Mouse (Mus musculus) embryonic fibroblast, embryonic 13.5 days (primary cell): ENCODE measurements around the gene Klhl12. TPM values are rescaled to one million over a fixed set of nuclear protein-coding genes. Genes with fewer than 3 reads are reported as not detected.
A peak's percentile ranks its signal among the peaks of the same experiment; 100 is the strongest.

Experiments used
- H3K27ac ChIP-seq: 2 replicates; pipeline ENCODE4 v1.5.1; 2012; ENCODE audit warnings: low read length, control low read depth, inconsistent platforms; ENCODE audit not compliant: insufficient read depth
- H3K4me1 ChIP-seq: 2 replicates; pipeline ENCODE4 v1.6.1; 2011; ENCODE audit warnings: low read length; ENCODE audit not compliant: control insufficient read depth, insufficient read depth
- H3K4me3 ChIP-seq: 2 replicates; pipeline ENCODE4 v1.5.1; 2011; ENCODE audit warnings: mild to moderate bottlenecking, control low read depth, low read length; ENCODE audit not compliant: insufficient read depth
- CTCF ChIP-seq: IDR thresholded peaks from 2 replicates; pipeline ENCODE4 v1.5.1; 2011; ENCODE audit warnings: mild to moderate bottlenecking, control low read depth, low read length, moderate library complexity, borderline replicate concordance; ENCODE audit not compliant: insufficient read depth
- POLR2A ChIP-seq: IDR thresholded peaks from 2 replicates; pipeline ENCODE4 v1.6.1; 2011; ENCODE audit warnings: low read depth, mild to moderate bottlenecking, control low read depth, low read length, moderate library complexity
- polyA plus RNA-seq: library from polyadenylated mRNA; stranded (reverse); fragments of >200 nt; gene quantifications from 2 replicates; pipeline ENCODE4 v1.2.4, GENCODE M21; 2011; ENCODE audit warnings: low read depth; ENCODE audit not compliant: missing spikeins, insufficient read length

The Klhl12 gene
- polyA plus RNA-seq, 1 experiment: 16.4 TPM

- Histone ChIP-seq H3K4me1 (peaks cover 4% of the 10 kb centered on the region), H3K4me3 (no peak overlapping the region), H3K27ac (no peak overlapping the region)
- TF ChIP-seq POLR2A (no peak), CTCF (no peak)
Measured at GRCm38 (mm10) chr1:134493496-134493895, 38.2 kb downstream of the Klhl12 start.

GRCm38 (mm10) chr1:134493956-134494355 is 38.6 kb downstream of the Klhl12 start:
- TF ChIP-seq POLR2A (no peak; the same call in 1 of the 2 replicates), CTCF (no peak)
- Histone ChIP-seq H3K4me3 (peak overlapping the region; percentile 43), H3K27ac (peak overlapping the region; percentile 72), H3K4me1 (peaks cover 4% of the 10 kb centered on the region)

DNA sequence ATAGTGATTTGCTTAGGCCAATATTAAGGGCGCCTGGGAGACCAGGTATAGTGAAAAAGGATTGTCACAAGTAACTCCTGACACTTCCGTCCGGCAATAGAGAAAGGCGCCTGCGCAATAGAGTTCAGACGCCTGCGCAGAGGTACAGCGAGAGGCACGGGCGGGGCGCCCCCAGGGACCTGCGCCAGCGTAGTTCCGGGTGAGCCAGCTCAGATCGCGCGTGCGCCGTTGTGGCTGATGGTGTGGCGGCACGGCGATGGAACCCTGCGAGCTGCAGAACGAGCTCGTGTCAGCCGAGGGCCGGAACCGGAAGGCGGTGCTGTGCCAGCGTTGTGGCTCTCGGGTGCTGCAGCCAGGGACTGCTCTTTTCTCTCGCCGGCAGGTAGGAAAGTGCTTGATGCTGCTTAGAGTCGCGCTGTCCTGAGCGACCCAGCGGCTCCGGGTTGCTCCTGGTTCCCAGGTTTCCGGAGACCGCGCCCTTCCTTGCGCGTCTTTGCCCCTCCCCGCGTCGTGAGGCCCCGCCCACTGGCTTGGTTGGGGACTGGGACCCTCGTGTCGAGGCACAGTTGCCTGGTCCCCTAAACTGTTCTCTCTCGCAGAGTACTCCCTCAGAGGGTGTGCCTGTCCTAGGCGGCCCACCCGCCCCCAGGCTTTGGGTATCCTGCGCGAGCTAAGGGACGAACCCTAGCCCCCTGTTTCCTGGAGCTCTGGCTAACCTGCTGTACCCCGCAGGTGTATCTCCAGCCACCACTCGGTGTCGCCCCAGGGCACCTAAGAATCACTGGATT is 39.3 kb downstream of the Klhl12 start, which contains the start of gene Rabif:
Gene Rabif (plus strand): TSS at position 221 of the 788 bp plus-strand sequence.
- TF ChIP-seq POLR2A (peak; percentile 93), CTCF (peak; percentile 47; the same call in 1 of the 2 replicates)
- peaks cover 4% of the 10 kb centered on the region for H3K4me1 ChIP-seq

GRCm38 (mm10) chr1:134495216-134495539 is 39.8 kb downstream of the Klhl12 start:
- no peak for TF ChIP-seq POLR2A
- TF ChIP-seq CTCF: no peak
- Histone ChIP-seq H3K4me1 (peaks cover 4% of the 10 kb centered on the region), H3K27ac (no peak overlapping the region), H3K4me3 (peak overlapping the region; percentile 67)

More for the DNA sequence above, 39.3 kb downstream of the Klhl12 start, which contains the start of gene Rabif:
- H3K27ac ChIP-seq: peak within 1 kb of the TSS; percentile 85
- H3K4me3 ChIP-seq: peak within 1 kb of the TSS; percentile 67

- TF ChIP-seq POLR2A (no peak), CTCF (no peak)
- Histone ChIP-seq H3K27ac (no peak overlapping the region), H3K4me1 (peaks cover 4% of the 10 kb centered on the region), H3K4me3 (peak overlapping the region; percentile 67)
Measured at GRCm38 (mm10) chr1:134495991-134496390, 40.7 kb downstream of the Klhl12 start.

DNA sequence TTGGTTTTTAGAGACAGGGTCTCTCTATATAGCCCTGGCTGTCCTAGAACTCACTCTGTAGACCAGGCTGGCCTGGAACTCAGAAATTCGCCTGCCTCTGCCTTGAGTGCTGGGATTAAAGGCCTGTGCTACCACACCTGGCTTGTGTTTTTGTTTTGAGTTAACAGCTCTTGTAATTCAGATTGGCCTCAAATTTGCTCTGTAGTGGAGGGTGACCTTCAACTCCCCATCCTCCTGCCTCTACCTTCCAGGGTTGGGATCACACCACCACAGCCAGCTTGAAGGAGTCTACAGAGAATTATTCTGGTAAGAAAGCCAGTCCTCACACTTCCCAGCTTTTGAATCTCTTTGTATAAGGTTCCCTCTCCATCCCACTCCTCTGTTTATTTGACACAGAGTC is 45.6 kb downstream of the Klhl12 start:
- H3K27ac ChIP-seq: no peak overlapping the region
- H3K4me3 ChIP-seq: no peak overlapping the region
- peaks cover 3% of the 10 kb centered on the region for H3K4me1 ChIP-seq
- TF ChIP-seq CTCF (no peak), POLR2A (no peak)

GRCm38 (mm10) chr1:134506201-134506600 is 50.9 kb downstream of the Klhl12 start:
- TF ChIP-seq CTCF (no peak), POLR2A (no peak)
- no peaks in the 10 kb centered on the region for H3K4me1 ChIP-seq
- H3K27ac ChIP-seq: no peak overlapping the region
- no peak overlapping the region for H3K4me3 ChIP-seq

DNA sequence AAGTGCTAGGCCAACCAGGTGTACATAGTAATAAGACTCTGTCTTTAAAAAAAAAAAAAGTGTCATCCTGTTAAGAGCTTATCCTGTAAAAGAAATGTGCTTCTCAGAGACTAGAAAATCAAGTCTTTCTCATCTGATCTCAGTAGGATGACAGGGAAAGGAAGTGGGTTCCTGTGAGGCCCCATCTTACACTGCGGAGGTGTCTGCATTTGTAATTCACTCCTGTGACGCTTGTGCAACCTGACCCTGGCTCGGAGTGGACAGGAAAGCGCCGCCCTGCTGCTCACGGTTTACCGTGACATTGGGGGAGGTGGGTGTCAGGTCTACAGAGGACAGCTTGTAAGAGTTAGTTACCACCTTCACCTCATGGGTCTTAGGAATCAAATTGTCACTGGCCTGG is 54.7 kb downstream of the Klhl12 start:
- Histone ChIP-seq H3K4me3 (no peak overlapping the region), H3K4me1 (0 out of 2 replicates have a peak, but pooled peaks cover 2% of the 10 kb centered on the region), H3K27ac (no peak overlapping the region)
- TF ChIP-seq CTCF (no peak), POLR2A (no peak)

- TF ChIP-seq CTCF (no peak), POLR2A (no peak)
- Histone ChIP-seq H3K27ac (no peak overlapping the region), H3K4me1 (peaks cover 10% of the 10 kb centered on the region), H3K4me3 (no peak overlapping the region)
Measured at GRCm38 (mm10) chr1:134512183-134512582, 56.9 kb downstream of the Klhl12 start.

DNA sequence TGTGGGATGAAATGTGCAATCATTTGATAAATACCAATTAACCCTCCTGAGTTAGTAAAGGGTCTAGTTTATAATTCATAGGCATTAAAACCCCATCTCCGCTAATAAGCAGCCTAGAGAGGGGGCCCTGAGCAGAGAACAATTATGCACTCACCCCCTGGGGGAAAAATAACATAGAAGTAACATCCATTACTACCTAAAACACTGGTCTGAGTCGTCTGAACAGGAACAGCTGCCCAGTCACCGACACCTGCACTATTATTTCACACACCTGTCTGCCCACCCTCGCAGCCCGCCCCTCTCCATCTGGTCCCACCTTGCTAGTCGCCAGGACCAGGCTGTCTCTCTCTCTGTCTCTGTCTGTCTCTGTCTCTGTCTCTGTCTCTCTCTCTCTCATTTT is 57.3 kb downstream of the Klhl12 start:
- Histone ChIP-seq H3K27ac (no peak overlapping the region), H3K4me3 (no peak overlapping the region), H3K4me1 (peaks cover 10% of the 10 kb centered on the region)
- TF ChIP-seq CTCF: no peak
- no peak for TF ChIP-seq POLR2A

DNA sequence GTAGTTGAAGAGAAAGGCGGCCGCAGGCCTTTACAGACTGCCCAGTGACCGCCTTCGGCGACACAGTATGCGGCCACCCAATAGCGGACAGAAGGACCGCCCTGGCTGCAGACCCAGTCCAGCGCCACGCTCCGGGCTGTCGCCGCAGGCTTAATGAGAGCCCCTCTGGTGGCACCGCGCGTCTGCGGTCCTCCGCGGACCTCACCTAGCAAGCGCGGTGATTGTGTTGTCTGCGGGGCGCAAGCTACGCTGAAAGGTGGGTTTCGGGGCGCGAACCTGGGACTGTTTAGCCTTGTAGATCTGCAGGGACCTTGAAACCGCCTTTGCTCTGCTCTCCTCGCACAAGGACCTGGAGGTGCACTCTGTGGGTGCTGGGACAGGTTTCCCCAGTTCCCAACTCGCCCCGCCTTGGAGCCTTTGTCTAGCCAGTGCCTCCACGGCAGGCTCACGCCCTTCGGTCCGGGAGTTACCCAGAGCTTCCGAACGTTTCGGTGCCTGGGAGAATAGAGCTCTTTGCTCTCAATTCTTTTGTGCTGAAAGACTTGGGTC is 58.1 kb downstream of the Klhl12 start:
- TF ChIP-seq POLR2A (no peak), CTCF (no peak)
- Histone ChIP-seq H3K4me3 (peak overlapping the region; percentile 7), H3K27ac (no peak overlapping the region), H3K4me1 (peaks cover 10% of the 10 kb centered on the region)
